8 mouse cellular contexts compared by ENCODE assay signal in the genomic region with DNA sequence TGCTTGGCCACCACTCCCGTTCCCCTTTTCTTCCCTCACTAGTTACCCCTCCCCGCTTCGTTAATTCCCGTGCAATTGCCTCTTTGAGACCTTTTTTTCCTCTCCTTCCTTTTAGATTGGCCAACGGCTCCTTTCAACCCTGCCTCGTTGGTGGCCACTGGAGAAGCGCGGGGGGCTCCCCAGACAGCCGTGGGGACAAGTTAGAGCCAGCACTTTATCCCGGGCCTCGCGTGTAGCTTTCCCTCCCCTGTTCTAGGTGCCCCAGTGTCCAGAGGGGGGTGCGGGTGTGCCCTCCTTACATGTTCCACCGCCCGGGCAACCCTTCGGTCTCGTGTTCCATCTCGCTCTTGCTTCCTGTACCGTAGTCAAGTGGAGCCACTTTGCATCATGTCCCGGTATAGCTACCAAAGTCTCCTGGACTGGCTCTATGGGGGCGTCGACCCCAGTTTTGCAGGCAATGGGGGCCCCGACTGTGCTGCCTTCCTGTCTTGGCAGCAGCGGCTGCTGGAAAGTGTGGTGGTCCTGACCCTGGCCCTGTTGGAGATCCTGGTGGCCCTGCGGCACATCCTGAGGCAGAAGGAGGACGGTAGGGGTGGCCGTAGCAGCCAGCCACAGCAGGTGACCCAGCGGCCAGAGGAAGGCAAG. TPM values are rescaled to one million over a fixed set of nuclear protein-coding genes. Genes with fewer than 3 reads are reported as not detected.
DNase-seq lines count a peak whose midpoint lies in the region; ATAC-seq and TF ChIP-seq lines count a peak whose summit lies in the region.

No protein-coding gene starts in this region.

- TF ChIP-seq CTCF in stomach, postnatal 0 days (IDR thresholded peaks at IDR 0.05; ENCODE audit: low read depth), result no peak

- TF ChIP-seq EP300 in stomach, postnatal 0 days (optimal IDR thresholded peaks at IDR 0.05), result no peak

- DNase-seq in kidney, adult 18-20 months, result peak; percentile 26
- DNase-seq in kidney, adult 8-10 months, result no peak
- DNase-seq in kidney, postnatal 4 days, result peak; percentile 29 to 50
- DNase-seq in midbrain, embryonic 11.5 days (ENCODE audit: low spot score, missing footprints), result peak; percentile 93
- peak; percentile 48 for DNase-seq in stomach, postnatal 0 days (ENCODE audit: low spot score)
- no peak for DNase-seq in left cerebral cortex, postnatal 14 days (ENCODE audit: low spot score in 2 of 2)

- no peaks in the 10 kb centered on the region for H3K36me3 ChIP-seq in heart, embryonic 12.5 days
- no peaks in the 10 kb centered on the region for H3K36me3 ChIP-seq in midbrain, embryonic 11.5 days (ENCODE audit: control insufficient read depth, insufficient read depth, low read length)
- H3K36me3 ChIP-seq in stomach, postnatal 0 days (ENCODE audit: control insufficient read depth, insufficient read depth, low read length), result no peaks in the 10 kb centered on the region

- no peaks in the 10 kb centered on the region for H3K9me3 ChIP-seq in heart, embryonic 12.5 days (replicated peaks)
- no peaks in the 10 kb centered on the region for H3K9me3 ChIP-seq in midbrain, embryonic 11.5 days (ENCODE audit: control insufficient read depth, low read length)
- no peaks in the 10 kb centered on the region for H3K9me3 ChIP-seq in stomach, postnatal 0 days (ENCODE audit: control insufficient read depth, low read length)

- ATAC-seq in heart, embryonic 12.5 days (ENCODE audit: insufficient number of reproducible peaks, low FRiP score), result no peak
- ATAC-seq in midbrain, embryonic 11.5 days (ENCODE audit: low FRiP score), result peak; percentile 14
- ATAC-seq in stomach, postnatal 0 days (ENCODE audit: low FRiP score, low TSS enrichment), result peak; percentile 38; the same call in 1 of the 2 replicates

- 0 out of 2 replicates have a peak overlapping the region, but pooled peaks have one; percentile 48 for H3K27ac ChIP-seq in brown adipose tissue, adult 24 weeks (replicated peaks; ENCODE audit: low read depth, low read length)
- peak overlapping the region; percentile 96 for H3K27ac ChIP-seq in heart, embryonic 12.5 days (ENCODE audit: poor library complexity, severe bottlenecking)
- H3K27ac ChIP-seq in midbrain, embryonic 11.5 days (ENCODE audit: low read depth, low read length), result no peak overlapping the region; the same call in 1 of the 2 replicates
- peak overlapping the region; percentile 94 for H3K27ac ChIP-seq in stomach, postnatal 0 days (replicated peaks)

- H3K4me3 ChIP-seq in brown adipose tissue, adult 24 weeks (ENCODE audit: insufficient read depth, low read depth, low read length), result peak overlapping the region; percentile 65
- H3K4me3 ChIP-seq in heart, embryonic 12.5 days, result peak overlapping the region; percentile 72
- H3K4me3 ChIP-seq in midbrain, embryonic 11.5 days (ENCODE audit: low read depth, low read length), result peak overlapping the region; percentile 59
- peak overlapping the region; percentile 53 for H3K4me3 ChIP-seq in stomach, postnatal 0 days (ENCODE audit: low read depth, low read length)

- intact Hi-C loops in left cerebral cortex, postnatal 14 days (cut with DNase I), result loop anchor here (5.0 kb wide), 2 partner anchors 125 to 130 kb away; no protein-coding TSS in a partner anchor

- H3K9ac ChIP-seq in heart, embryonic 12.5 days, result peak overlapping the region; percentile 81
- H3K9ac ChIP-seq in midbrain, embryonic 11.5 days (ENCODE audit: low read length), result peak overlapping the region; percentile 76
- H3K9ac ChIP-seq in stomach, postnatal 0 days (ENCODE audit: low read length), result peak overlapping the region; percentile 71

- H3K4me2 ChIP-seq in heart, embryonic 12.5 days, result peak overlapping the region; percentile 86
- H3K4me2 ChIP-seq in midbrain, embryonic 11.5 days, result peak overlapping the region; percentile 71
- H3K4me2 ChIP-seq in stomach, postnatal 0 days (replicated peaks; ENCODE audit: low read depth), result peak overlapping the region; percentile 60

- H3K4me1 ChIP-seq in brown adipose tissue, adult 24 weeks (ENCODE audit: control insufficient read depth, insufficient read depth, insufficient read length, low read length), result peaks cover 4% of the 10 kb centered on the region; the same call in 1 of the 2 replicates
- peaks cover 38% of the 10 kb centered on the region for H3K4me1 ChIP-seq in heart, embryonic 12.5 days (replicated peaks)
- peaks cover 23% of the 10 kb centered on the region for H3K4me1 ChIP-seq in midbrain, embryonic 11.5 days (ENCODE audit: control insufficient read depth, insufficient read depth, low read length)
- no peaks in the 10 kb centered on the region for H3K4me1 ChIP-seq in stomach, postnatal 0 days (replicated peaks; ENCODE audit: control insufficient read depth, insufficient read depth)

- 10% methylated on average over 28 of the region's 28 CpGs for WGBS in heart, embryonic 12.5 days
- 12% methylated on average over 28 of the region's 28 CpGs for WGBS in midbrain, embryonic 11.5 days
- 16% methylated on average over 28 of the region's 28 CpGs for WGBS in stomach, postnatal 0 days

- 0 out of 2 replicates have a peak, but pooled peaks cover 8% of the 10 kb centered on the region for H3K27me3 ChIP-seq in heart, embryonic 12.5 days (replicated peaks)
- H3K27me3 ChIP-seq in midbrain, embryonic 11.5 days (ENCODE audit: control insufficient read depth, insufficient read depth, low read length), result peaks cover 9% of the 10 kb centered on the region
- no peaks in the 10 kb centered on the region for H3K27me3 ChIP-seq in stomach, postnatal 0 days (ENCODE audit: control insufficient read depth, insufficient read depth, low read length)

RNA-seq across cellular contexts. Expression of a gene that starts 1.1 kb away (rescaled TPM):
- 5.0 and 6.8 TPM in 2 replicates for polyA plus RNA-seq in brown adipose tissue, adult 24 weeks (2012; ENCODE audit: insufficient read depth, insufficient read length, missing spikeins)
- polyA plus RNA-seq in heart, embryonic 12.5 days (2016; fragmentation: Nextera tagmentation; extraction: Ambion mirVana), result 73.7 and 75.2 TPM in 2 replicates
- 24.4 and 26.2 TPM in 2 replicates for polyA plus RNA-seq in midbrain, embryonic 11.5 days (2014; fragmentation: Nextera tagmentation; extraction: Ambion mirVana)
- polyA plus RNA-seq in stomach, postnatal 0 days (2015; fragmentation: Nextera tagmentation; extraction: Ambion mirVana), result 29.9 and 32.4 TPM in 2 replicates
- total RNA-seq in left cerebral cortex, postnatal 14 days (2021), result 10 to 100 TPM; 30.2 to 31.8 TPM

Comparison
In these comparisons a context has a peak if more than half of its experiments do, and no peak if none do; other contexts are left out.
1. DNase-seq: peak in kidney, adult 18-20 months (single experiment), kidney, postnatal 4 days (2 of 2), midbrain, embryonic 11.5 days (single experiment) and stomach, postnatal 0 days (single experiment); none in kidney, adult 8-10 months (0 of 2) and left cerebral cortex, postnatal 14 days (0 of 2).
2. Peak in every context shown above with its lines, with median percentiles within 50 percentile points of each other: H3K4me3 ChIP-seq, H3K4me2 ChIP-seq and H3K9ac ChIP-seq.